Mouse (Mus musculus) hindbrain, postnatal 0 days (tissue): ENCODE measurements around the gene Nr5a1. TPM values are rescaled to one million over a fixed set of nuclear protein-coding genes. Genes with fewer than 3 reads are reported as not detected.

Experiments
- ATAC-seq: fragments of 200-750 bp; cut with Nextera tagmentation; 2 replicates; pipeline ENCODE4 v1.8.0; 2017; ENCODE audit warnings: mild to moderate bottlenecking, moderate TSS enrichment, moderate library complexity
- DNase-seq: peaks from one replicate; pipeline ENCODE4 v3.0.0-alpha.2; 2015; ENCODE audit warnings: low spot score
- H3K27ac ChIP-seq: fragments of 300-500 bp; sonication (generic); 2 replicates; pipeline ENCODE4 v1.5.1; 2014; ENCODE audit warnings: mild to moderate bottlenecking
- H3K27me3 ChIP-seq: fragments of 300-500 bp; sonication (generic); 2 replicates; pipeline ENCODE4 v1.6.1; 2014; ENCODE audit warnings: low read length, mixed read lengths; ENCODE audit not compliant: insufficient read depth
- H3K36me3 ChIP-seq: fragments of 300-500 bp; sonication (generic); 2 replicates; pipeline ENCODE4 v1.6.1; 2014; ENCODE audit warnings: low read length, mixed read lengths; ENCODE audit not compliant: insufficient read depth
- H3K4me1 ChIP-seq: fragments of 300-500 bp; sonication (generic); 2 replicates; pipeline ENCODE4 v1.6.1; 2014; ENCODE audit warnings: antibody characterized with exemption, low read length, mixed read lengths; ENCODE audit not compliant: insufficient read depth
- H3K4me2 ChIP-seq: fragments of 300-500 bp; sonication (generic); 2 replicates; pipeline ENCODE4 v1.6.1; 2014; ENCODE audit warnings: low read depth, mild to moderate bottlenecking, low read length, moderate library complexity, mixed read lengths
- H3K4me3 ChIP-seq: fragments of 300-500 bp; sonication (generic); 2 replicates; pipeline ENCODE4 v1.5.1; 2014; ENCODE audit warnings: low read length
- H3K9ac ChIP-seq: fragments of 300-500 bp; sonication (generic); replicated peaks from 2 replicates; pipeline ENCODE4 v1.6.1; 2014; ENCODE audit warnings: mild to moderate bottlenecking, low read length, moderate library complexity, mixed read lengths
- H3K9me3 ChIP-seq: fragments of 300-500 bp; sonication (generic); 2 replicates; pipeline ENCODE4 v1.6.1; 2016; ENCODE audit warnings: low read length, mixed read lengths
- CTCF ChIP-seq: IDR thresholded peaks from 2 replicates; pipeline ENCODE4 v1.5.1; 2016; ENCODE audit warnings: antibody characterized with exemption, control low read depth, low read depth
- WGBS: fragments of 180-500 bp; shearing (Covaris S2); extraction: QIAGEN DNeasy Blood & Tissue Kit; methylation state at CpG from one replicate; pipeline ENCODE4 v1.1.7; 2014; 5-methylcytosine and 5-hydroxymethylcytosine counted together
- polyA plus RNA-seq: library from polyadenylated mRNA; unstranded; fragments of >200 nt; fragmentation: Nextera tagmentation; extraction: Ambion mirVana; gene quantifications from 2 replicates; pipeline ENCODE4 v1.2.1, GENCODE M21; 2015
- total RNA-seq: library from RNA; depleted of rRNA; stranded (reverse); fragments of >200 nt; gene quantifications from 2 replicates; pipeline ENCODE4 v1.2.3, GENCODE M21; 2014; rRNA removed

The Nr5a1 gene
- total and polyA plus RNA-seq, 2 experiments from 2014 or later = 0.05 TPM

DNA sequence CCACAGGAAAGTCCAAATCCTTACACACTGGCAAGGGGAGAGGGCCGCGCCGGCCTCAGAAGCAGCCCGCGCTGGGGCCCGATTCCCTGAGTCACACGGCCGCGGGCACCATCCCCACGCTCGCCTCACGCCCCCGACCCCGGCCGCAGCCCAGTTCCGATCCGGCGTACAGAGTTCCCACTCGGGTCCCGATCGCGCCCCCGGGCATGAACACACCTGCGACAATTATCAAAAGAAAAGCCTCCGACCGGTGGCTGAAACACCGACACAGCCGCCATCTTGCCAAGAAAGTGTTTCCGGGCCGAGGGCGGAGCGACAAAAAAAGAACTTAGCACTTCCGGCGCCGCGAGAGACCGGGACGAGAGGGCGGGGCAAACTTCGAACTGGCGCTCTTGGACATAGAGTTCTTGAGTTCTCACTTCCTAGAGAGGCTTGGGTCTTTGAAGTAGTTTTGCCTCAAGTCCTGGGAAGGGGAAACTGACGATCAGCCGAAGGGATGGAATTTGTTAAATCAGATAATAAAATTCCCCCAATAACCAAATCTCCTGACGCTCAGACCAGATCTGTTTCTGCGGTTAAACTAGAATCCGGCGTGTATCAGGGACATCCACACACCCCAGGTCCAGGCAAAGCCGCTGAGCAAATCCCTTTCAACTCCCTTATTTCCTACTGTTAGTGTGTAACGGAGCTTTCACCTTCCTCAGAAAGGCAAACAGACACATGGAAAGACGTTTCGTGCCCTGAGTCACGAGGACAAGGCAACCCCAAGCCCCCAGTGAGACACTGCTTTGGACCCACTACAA is 70.5 kb downstream of the Nr5a1 start, which contains the start of gene Psmb7:
Gene Psmb7 (minus strand): TSS at position 463 of the 803 bp plus-strand sequence.
- Histone ChIP-seq H3K27ac (peak within 1 kb of the TSS; percentile 67; the same call in 1 of the 2 replicates), H3K27me3 (no peaks in the 10 kb centered on the region), H3K36me3 (peaks cover 15% of the 10 kb centered on the region), H3K4me3 (peak within 1 kb of the TSS; percentile 70), H3K9ac (peak within 1 kb of the TSS; percentile 55), H3K9me3 (no peaks in the 10 kb centered on the region), H3K4me1 (0 out of 2 replicates have a peak, but pooled peaks cover 6% of the 10 kb centered on the region), H3K4me2 (peak within 1 kb of the TSS; percentile 91)
- ATAC-seq = peak; percentile 89
- DNase-seq = peak; percentile 96
- 2% methylated on average over 52 of the region's 52 CpGs for whole genome bisulfite sequencing
- TF ChIP-seq CTCF = no peak

Other genes starting within 250 kb of the Nr5a1 start
- gene Nek6, start 202.9 kb downstream of the Nr5a1 start, total RNA-seq = 27.5 and 29.4 TPM in 2 replicates
- 65.3 and 75.1 TPM in 2 replicates for gene Nek6, start 202.9 kb downstream of the Nr5a1 start, polyA plus RNA-seq
- 172 and 178 TPM in 2 replicates for gene Psmb7, start 70.5 kb downstream of the Nr5a1 start, total RNA-seq
- gene Psmb7, start 70.5 kb downstream of the Nr5a1 start, polyA plus RNA-seq = 300 and 304 TPM in 2 replicates
- 9.0 and 11.1 TPM in 2 replicates for gene Nr6a1, start 213.1 kb upstream of the Nr5a1 start, total RNA-seq
- 1.6 and 1.8 TPM in 2 replicates for gene Nr6a1, start 213.1 kb upstream of the Nr5a1 start, polyA plus RNA-seq
- 7.5 and 8.8 TPM in 2 replicates for gene Olfml2a, start 217.4 kb upstream of the Nr5a1 start, total RNA-seq
- gene Olfml2a, start 217.4 kb upstream of the Nr5a1 start, polyA plus RNA-seq = 2.7 and 3.3 TPM in 2 replicates